Comparison of ENCODE assay signal across 9 mouse cellular contexts in genomic region chr11:98964201-98964615, GRCm38 (mm10). TPM values are rescaled to one million over a fixed set of nuclear protein-coding genes. Genes with fewer than 3 reads are reported as not detected.
DNase-seq lines count a peak whose midpoint lies in the region; ATAC-seq and TF ChIP-seq lines count a peak whose summit lies in the region.
"Had no signal": no experiment of that assay in that cellular context is flagged by ENCODE, and none has a peak within 500 bp of the region (broad histone marks: within the 10 kb centered on the region; RNA-seq: fewer than 3 reads in every experiment).

No protein-coding gene starts in this region.

- H3K4me1 ChIP-seq in lung, adult 2 months (ENCODE audit: control insufficient read depth, insufficient read depth, low read length), result peaks cover 52% of the 10 kb centered on the region
- peaks cover 31% of the 10 kb centered on the region for H3K4me1 ChIP-seq in embryonic fibroblast, embryonic 13.5 days (ENCODE audit: control insufficient read depth, insufficient read depth, low read length)
- H3K4me1 ChIP-seq in intestine, embryonic 16.5 days (ENCODE audit: control insufficient read depth, insufficient read depth, low read length), result peaks cover 84% of the 10 kb centered on the region
- peaks cover 88% of the 10 kb centered on the region for H3K4me1 ChIP-seq in neural tube, embryonic 12.5 days

- H3K4me3 ChIP-seq in lung, adult 2 months (replicated peaks; ENCODE audit: extremely low read depth, low read depth, low read length), result peak overlapping the region; percentile 78
- peak overlapping the region; percentile 23 for H3K4me3 ChIP-seq in embryonic fibroblast, embryonic 13.5 days (ENCODE audit: insufficient read depth, low read length)
- H3K4me3 ChIP-seq in intestine, embryonic 16.5 days (ENCODE audit: low read length), result peak overlapping the region; percentile 63
- H3K4me3 ChIP-seq in neural tube, embryonic 12.5 days, result peak overlapping the region; percentile 90

- peak overlapping the region; percentile 100 for H3K4me2 ChIP-seq in intestine, embryonic 16.5 days (ENCODE audit: low read depth, low read length)
- H3K4me2 ChIP-seq in neural tube, embryonic 12.5 days (replicated peaks), result peak overlapping the region; percentile 96

- 14% methylated on average over 6 of the region's 6 CpGs for WGBS in lung, adult 2 months
- 9% methylated on average over 6 of the region's 6 CpGs for WGBS in intestine, embryonic 16.5 days
- WGBS in neural tube, embryonic 12.5 days, result 5% methylated on average over 6 of the region's 6 CpGs

- H3K36me3 ChIP-seq in intestine, embryonic 16.5 days (ENCODE audit: control insufficient read depth, insufficient read depth, low read length), result 0 out of 2 replicates have a peak, but pooled peaks cover 8% of the 10 kb centered on the region
- H3K36me3 ChIP-seq in neural tube, embryonic 12.5 days, result peaks cover 7% of the 10 kb centered on the region

- no peak for ATAC-seq in intestine, embryonic 16.5 days
- ATAC-seq in neural tube, embryonic 12.5 days (ENCODE audit: low FRiP score, low read depth), result no peak

- H3K27me3 ChIP-seq in intestine, embryonic 16.5 days (replicated peaks; ENCODE audit: control insufficient read depth, insufficient read depth, low read length), result no peaks in the 10 kb centered on the region
- no peaks in the 10 kb centered on the region for H3K27me3 ChIP-seq in neural tube, embryonic 12.5 days (replicated peaks)

- no peak for TF ChIP-seq POLR2A in lung, adult 2 months (IDR thresholded peaks at IDR 0.05; ENCODE audit: borderline replicate concordance, extremely low read depth, low read depth, low read length)
- TF ChIP-seq POLR2A in embryonic fibroblast, embryonic 13.5 days (IDR thresholded peaks at IDR 0.05; ENCODE audit: low read depth, low read length), result no peak

- peak overlapping the region; percentile 76 for H3K9ac ChIP-seq in intestine, embryonic 16.5 days (ENCODE audit: low read depth, low read length)
- peak overlapping the region; percentile 84 for H3K9ac ChIP-seq in neural tube, embryonic 12.5 days

- no peaks in the 10 kb centered on the region for H3K9me3 ChIP-seq in intestine, embryonic 16.5 days (ENCODE audit: control insufficient read depth, low read length)
- H3K9me3 ChIP-seq in neural tube, embryonic 12.5 days, result no peaks in the 10 kb centered on the region

- no peak for TF ChIP-seq CTCF in lung, adult 2 months (IDR thresholded peaks at IDR 0.05; ENCODE audit: insufficient read depth, low read length)
- no peak for TF ChIP-seq CTCF in embryonic fibroblast, embryonic 13.5 days (IDR thresholded peaks at IDR 0.05; ENCODE audit: borderline replicate concordance, insufficient read depth, low read length)

- DNase-seq in lung, adult 2 months, result no peak
- DNase-seq in lung, postnatal 25 days (ENCODE audit: low spot score), result no peak
- DNase-seq in thymus, postnatal 4 days, result no peak
- no peak for DNase-seq in frontal cortex, postnatal 14 days (ENCODE audit: low spot score in 2 of 2)
- DNase-seq in adrenal gland, postnatal 36 days, result no peak

- peak overlapping the region; percentile 45 for H3K27ac ChIP-seq in embryonic fibroblast, embryonic 13.5 days (ENCODE audit: insufficient read depth, low read length)
- peak overlapping the region; percentile 97 for H3K27ac ChIP-seq in intestine, embryonic 16.5 days (ENCODE audit: low read length)
- H3K27ac ChIP-seq in neural tube, embryonic 12.5 days, result peak overlapping the region; percentile 97

RNA-seq across cellular contexts. Expression of gene Gjd3, which starts 18.6 kb away (rescaled TPM):
- polyA plus RNA-seq in lung, adult 2 months (2012; rRNA removed), result 0.29 and 0.40 TPM in 2 replicates
- not detected in 2 replicates for polyA plus RNA-seq in embryonic fibroblast, embryonic 13.5 days (2011; ENCODE audit: insufficient read length, low read depth, missing spikeins)
- 0.17 TPM in 1 of 2 replicates, not detected in the other for polyA plus RNA-seq in intestine, embryonic 16.5 days (2015; fragmentation: Nextera tagmentation; extraction: Ambion mirVana)
- 1.8 and 2.0 TPM in 2 replicates for polyA plus RNA-seq in neural tube, embryonic 12.5 days (2016; fragmentation: Nextera tagmentation; extraction: Ambion mirVana)
- total RNA-seq in adrenal gland, postnatal 36 days (2021), result not detected
- total RNA-seq: gastrocnemius, postnatal 10 days had no signal

RNA-seq across cellular contexts. Expression of gene Rara, which starts 36.6 kb away (rescaled TPM):
- 59.0 and 62.2 TPM in 2 replicates for polyA plus RNA-seq in lung, adult 2 months (2012; rRNA removed)
- 26.8 and 28.2 TPM in 2 replicates for polyA plus RNA-seq in embryonic fibroblast, embryonic 13.5 days (2011; ENCODE audit: insufficient read length, low read depth, missing spikeins)
- polyA plus RNA-seq in intestine, embryonic 16.5 days (2015; fragmentation: Nextera tagmentation; extraction: Ambion mirVana), result 28.2 and 31.2 TPM in 2 replicates
- 51.1 and 52.5 TPM in 2 replicates for polyA plus RNA-seq in neural tube, embryonic 12.5 days (2016; fragmentation: Nextera tagmentation; extraction: Ambion mirVana)
- 10 to 100 TPM; 20.0 to 24.5 TPM for total RNA-seq in adrenal gland, postnatal 36 days (2021)

RNA-seq across cellular contexts. Expression of gene Cdc6, which starts 56.6 kb away (rescaled TPM):
- polyA plus RNA-seq in lung, adult 2 months (2012; rRNA removed), result 0.16 and 0.25 TPM in 2 replicates
- polyA plus RNA-seq in embryonic fibroblast, embryonic 13.5 days (2011; ENCODE audit: insufficient read length, low read depth, missing spikeins), result 7.4 and 11.8 TPM in 2 replicates
- 18.9 and 23.0 TPM in 2 replicates for polyA plus RNA-seq in intestine, embryonic 16.5 days (2015; fragmentation: Nextera tagmentation; extraction: Ambion mirVana)
- 18.4 and 19.2 TPM in 2 replicates for polyA plus RNA-seq in neural tube, embryonic 12.5 days (2016; fragmentation: Nextera tagmentation; extraction: Ambion mirVana)
- 1 to 10 TPM in 1 of 2 experiments, under 1 TPM in 1; 0.89 to 1.5 TPM for total RNA-seq in adrenal gland, postnatal 36 days (2021)

RNA-seq across cellular contexts. Expression of gene Top2a, which starts 59.8 kb away (rescaled TPM):
- polyA plus RNA-seq in lung, adult 2 months (2012; rRNA removed), result 0.58 and 1.4 TPM in 2 replicates
- polyA plus RNA-seq in embryonic fibroblast, embryonic 13.5 days (2011; ENCODE audit: insufficient read length, low read depth, missing spikeins), result 141 and 227 TPM in 2 replicates
- polyA plus RNA-seq in intestine, embryonic 16.5 days (2015; fragmentation: Nextera tagmentation; extraction: Ambion mirVana), result 132 and 149 TPM in 2 replicates
- polyA plus RNA-seq in neural tube, embryonic 12.5 days (2016; fragmentation: Nextera tagmentation; extraction: Ambion mirVana), result 190 and 194 TPM in 2 replicates
- 10 to 100 TPM; 15.4 to 20.5 TPM for total RNA-seq in adrenal gland, postnatal 36 days (2021)

Comparison
In these comparisons a context has a peak if more than half of its experiments do, and no peak if none do; other contexts are left out.
1. H3K4me3 ChIP-seq: peak in every context shown above with its lines; median percentile 90 in neural tube, embryonic 12.5 days; 78 in lung, adult 2 months; 63 in intestine, embryonic 16.5 days; 23 in embryonic fibroblast, embryonic 13.5 days.
2. H3K27ac ChIP-seq: peak in every context shown above with its lines; median percentile 97 in intestine, embryonic 16.5 days; 97 in neural tube, embryonic 12.5 days; 45 in embryonic fibroblast, embryonic 13.5 days.